Mouse (Mus musculus) ZHBTc4 (cell line): Measurements from ENCODE around the gene Brd3.

Experiments used
- DNase-seq: peaks from one replicate; pipeline ENCODE4 v3.0.0-alpha.2; 2011; ENCODE audit warnings: low read depth, low spot score

Brd3 gene

DNA sequence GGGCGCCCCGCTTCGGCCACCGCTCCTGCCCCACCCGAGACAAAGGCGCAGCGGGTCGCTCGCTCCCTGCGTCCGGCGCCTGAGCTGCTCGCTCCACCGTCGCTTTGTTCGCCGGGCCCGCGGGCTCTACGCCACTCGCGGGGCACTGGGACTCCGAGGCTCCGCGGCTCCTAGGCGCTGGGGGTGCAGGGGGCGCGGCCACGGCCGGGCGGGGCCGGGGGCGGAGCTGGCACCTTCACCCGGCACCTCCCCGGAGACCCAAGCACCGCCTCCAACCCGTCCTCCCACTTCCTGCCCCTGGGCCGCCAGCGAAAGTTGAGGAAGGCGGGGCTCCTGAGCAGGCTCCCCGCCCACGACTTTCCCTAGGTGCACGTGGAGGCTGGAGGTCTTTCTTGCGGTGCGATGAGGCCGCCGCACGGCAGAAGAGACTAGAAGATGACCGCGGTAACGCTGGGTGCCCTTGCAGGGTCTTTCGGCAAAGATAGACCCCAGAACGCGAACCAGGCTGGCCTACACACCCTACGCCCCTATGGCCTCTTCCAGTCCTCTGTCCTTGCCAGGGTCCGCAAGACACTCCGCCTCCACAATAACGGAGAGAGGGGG lies 80.5 kb downstream of the Brd3 start, which contains the start of gene Vav2:
Gene Vav2, minus strand, starts transcription at position 179 of the 603 bp plus-strand sequence.
- DNase-seq: peak; percentile 97

DNA sequence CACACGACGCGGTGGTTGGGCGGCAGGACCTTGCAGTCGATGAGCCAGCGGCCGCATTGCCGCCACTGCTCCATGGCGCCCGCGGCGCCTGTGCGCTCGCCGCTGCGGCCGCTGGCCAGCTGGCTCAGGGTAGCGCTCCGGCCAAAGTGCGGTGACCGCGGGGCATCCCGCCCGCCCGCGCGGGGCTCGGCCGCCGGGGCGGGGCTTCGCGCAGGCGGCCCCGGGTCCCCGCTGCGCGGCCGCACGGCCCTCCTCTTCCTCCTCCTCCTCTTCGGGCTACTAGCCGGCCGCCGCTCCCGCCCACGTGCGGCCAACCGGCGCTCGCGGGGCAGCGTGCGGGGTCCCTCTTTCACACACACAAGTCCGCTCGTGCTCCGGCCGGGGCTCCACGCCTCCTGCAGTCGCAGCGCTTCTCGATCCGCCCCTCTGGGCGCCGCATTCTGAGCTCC lies 81.0 kb downstream of the Brd3 start:
- DNase-seq: no peak

DNA sequence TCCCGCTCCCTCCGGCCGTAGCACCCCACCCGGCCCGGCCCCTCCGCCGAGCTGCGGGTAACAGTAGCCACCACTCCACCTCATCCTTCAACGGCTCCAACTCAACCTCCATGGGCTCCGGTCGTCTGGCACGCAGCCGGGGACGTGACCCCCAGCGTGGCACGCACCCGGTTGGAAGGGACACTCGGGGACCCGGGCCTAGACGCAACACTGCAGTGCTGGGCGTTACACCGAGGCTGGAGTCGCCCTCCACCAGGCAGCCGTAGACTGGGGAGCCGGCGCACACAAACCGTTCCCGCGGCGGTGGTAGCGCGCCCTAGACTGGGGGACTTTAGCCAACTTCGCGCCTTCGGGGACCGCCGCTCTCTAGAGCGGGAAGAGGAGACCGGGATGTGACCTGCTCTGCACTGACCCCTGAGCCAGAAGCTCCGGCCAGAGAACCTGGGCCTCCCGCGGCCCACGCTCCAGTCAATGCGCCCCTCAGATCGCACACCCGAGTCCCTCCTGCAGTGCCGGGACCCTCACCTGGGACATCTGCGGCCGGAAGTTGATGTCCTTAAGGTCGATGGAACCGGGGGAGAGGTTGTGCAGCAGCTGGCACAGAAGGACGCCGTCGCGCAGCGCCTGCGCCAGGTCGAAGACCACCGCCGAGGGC lies 81.6 kb downstream of the Brd3 start:
- DNase-seq: peak; percentile 62

DNA sequence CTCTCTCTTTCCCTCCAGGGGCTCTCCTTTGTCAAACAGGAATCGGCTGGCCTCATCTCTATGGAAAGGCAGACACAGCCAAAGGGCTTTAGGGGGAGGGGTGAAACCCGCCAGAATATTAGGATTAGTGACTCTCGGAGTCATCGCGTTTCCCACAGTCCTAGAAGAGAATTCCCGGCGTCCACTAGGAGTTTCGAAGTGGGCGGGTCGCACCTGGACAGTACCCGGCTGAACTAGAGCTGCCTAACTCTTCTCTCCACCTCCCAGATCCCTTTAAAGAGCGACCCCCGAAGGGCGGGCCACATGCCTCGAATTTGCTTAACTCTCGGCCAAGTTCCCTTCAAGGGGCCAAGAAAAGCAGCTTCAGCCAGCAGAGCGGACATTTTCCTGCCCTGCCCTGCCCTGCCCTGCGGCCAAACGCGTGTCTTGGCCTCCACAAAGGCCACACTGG lies 82.3 kb downstream of the Brd3 start:
- peak; percentile 68 for DNase-seq

DNA sequence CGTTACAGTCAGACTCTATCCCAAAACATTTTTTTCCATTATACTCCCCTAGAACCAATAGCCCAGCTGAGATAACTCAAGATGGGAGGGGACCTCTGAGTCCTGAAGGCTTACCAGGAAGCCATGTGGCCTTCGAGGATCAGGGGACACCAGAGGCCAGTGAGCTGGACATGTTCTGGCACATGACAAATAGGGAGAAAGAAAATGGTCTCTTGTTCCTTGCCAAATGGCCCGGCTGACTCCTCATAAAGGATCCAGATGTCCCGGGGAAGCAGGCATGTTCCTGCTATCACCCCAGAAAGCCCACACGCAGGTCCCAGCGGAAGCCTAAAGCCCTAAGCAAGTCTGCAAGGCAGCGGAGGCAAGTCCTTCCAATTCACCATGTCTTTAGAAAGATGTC lies 83.9 kb downstream of the Brd3 start:
- DNase-seq: no peak

DNA sequence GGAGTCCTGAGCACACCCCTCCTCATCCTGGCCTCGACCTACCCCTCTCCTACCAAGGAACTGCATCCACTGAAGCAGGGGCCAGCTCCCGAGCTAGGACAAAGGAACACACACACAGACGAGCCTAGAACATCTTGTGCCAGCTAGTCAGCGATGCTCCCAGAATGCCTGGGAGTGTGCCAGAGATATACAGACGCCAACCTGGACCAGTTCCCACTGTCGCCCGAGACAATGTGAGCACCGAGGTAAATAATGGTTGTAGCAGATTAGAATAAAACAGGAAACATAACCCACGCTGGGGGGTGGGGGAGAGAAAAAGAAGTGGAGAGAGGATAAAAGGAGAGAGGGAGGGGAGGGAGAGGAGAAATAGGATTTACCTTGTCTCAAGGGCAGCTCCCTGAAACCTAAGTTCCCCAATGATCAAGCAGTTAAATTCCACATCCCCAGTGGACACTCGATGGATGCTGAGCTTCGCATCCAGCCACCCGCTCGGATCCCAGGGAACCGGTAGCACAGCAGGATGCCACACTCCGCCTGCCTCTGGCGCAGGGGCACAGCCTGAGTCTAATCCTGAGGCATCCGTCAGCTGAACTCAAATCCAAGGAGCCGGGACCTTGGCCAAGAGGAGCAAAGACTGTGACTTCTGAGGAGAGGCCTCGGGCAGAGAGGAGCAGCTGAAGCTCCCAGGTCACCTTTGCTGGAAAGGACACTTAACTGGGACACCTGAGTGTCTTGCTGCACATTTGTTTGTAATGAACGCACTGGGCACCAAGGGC lies 86.0 kb downstream of the Brd3 start:
- no peak for DNase-seq

DNA sequence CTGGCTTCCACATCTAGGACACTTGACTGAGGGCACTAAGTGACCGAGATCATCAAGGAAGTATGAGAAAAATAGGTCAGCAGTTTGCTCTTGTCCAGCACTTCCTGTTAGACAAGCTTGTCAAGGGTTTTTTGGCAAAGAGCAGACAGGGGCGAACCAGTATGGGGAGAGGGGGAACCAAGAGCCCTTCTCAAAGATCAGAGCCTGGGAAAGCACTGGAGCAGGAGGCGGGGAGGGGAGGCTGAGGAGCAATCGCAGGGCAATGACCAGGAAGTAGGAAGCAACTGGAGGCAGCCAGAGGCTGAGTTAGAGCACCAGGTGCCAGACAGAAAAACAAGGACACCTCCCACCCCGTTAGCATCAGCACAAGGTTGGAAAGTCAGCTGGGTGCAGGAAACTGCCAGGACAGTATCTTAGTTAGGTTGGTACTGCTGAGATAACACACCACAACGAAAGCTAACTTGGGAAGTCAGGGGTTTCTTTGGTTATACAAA lies 88.8 kb downstream of the Brd3 start:
- no peak for DNase-seq

DNA sequence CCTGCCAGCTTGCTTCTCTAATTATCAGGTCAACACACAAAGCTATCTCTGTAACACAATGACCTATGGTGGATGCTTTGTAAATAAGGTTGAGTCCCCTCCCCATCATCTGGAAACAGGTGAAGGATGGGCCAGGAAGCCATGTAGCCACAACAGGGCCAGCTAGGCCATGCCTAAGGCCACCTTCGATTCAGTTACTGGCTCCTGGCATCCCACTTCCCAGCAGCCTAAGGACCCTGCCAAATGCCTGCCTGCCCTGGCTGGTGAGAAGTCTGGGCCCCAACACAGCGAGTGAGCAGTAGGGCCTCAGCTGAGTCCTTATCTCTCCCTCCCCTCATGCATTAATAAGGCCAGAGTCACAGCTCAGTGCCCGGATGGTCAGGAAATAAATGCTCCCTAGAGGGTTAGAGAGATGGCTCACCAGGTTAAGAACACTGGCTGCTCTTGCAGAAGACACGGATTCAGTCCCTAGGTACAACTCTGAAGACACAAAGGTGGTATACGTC lies 89.8 kb downstream of the Brd3 start:
- DNase-seq: no peak

DNA sequence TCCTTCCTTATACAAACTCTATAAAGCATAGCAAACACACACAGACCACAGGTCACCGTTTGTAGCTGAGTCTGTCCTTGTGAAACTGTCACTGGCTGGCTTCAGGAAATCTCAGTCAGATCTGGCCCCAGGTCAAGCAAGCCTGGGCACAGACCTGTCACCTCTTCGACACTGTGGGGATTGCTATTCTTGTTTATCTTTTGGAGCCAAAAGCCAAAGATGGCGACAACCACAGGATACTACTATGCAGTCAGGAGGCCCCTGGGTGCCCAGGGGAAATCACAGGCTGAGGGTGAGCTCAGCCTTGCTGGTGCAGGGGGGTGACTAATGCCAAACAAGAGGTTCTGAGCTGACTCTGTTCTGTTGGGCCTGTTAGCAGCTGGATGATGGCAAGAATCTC lies 91.0 kb downstream of the Brd3 start:
- DNase-seq: no peak

DNA sequence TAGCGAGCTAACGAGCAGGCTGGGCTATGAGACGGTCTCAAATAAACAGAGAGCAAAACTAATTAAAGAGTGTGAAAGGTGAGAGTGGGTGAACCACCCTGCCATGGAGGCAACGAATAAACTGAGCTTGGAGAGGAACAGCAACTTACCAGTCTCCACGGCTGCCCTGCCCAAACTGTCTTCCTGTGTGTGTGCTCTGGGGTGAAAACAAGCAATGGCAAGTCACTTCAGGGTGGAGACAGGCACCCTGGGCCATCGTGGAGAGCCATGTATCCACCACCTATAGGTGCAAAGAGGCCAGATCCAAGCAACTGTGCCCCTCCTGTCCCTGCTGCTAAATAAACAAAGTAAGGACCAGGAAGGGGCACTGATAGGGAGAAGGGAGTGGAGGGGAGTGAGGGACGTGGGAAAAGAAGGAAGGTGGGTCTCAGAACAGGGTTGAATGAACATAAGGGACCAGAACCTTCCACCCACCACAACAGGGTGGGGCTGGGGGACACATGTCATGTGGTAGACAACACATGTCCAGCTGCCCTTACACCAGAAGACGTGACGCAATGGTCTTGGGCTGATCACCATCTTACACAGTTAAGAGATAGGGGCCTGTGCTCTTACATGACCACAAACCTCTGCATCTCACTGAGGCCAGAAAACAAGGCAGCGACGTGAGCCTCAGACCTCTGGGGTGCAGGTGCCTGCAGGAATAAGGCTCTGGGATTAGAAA lies 92.2 kb downstream of the Brd3 start:
- no peak for DNase-seq

DNA sequence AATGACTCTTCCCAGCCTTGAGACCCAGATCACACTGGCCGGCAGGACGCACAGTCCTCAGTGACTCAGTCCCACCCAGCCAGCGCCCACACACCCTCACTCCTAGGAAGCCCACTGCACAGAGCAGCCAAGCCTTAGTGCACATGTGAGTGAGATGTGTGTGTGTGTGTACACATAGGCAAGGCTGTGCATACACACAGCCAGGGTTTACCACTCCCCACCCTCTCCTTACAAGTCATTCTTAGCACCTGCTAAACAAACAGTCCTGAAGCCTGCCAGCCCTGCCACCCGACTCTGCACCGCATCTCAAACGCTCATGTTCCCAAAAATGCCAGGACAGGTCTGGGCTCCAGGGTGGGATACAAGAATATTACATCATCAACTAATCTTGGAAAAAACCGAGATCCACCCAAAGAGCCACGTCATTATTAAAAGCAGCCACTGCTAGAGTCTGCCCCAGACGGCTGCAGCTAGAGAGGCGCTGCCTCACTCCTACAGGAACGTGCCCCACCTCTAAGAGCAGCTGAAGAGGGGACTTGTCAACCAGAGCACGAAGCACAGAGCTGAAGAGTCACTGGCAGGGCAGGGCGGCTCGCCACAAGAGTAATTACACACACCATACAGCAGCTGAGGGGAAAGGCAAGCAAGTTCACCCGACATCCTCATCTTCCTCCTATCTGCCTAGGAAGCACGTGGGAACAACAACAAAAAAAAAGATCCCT lies 93.4 kb downstream of the Brd3 start:
- DNase-seq: no peak

DNA sequence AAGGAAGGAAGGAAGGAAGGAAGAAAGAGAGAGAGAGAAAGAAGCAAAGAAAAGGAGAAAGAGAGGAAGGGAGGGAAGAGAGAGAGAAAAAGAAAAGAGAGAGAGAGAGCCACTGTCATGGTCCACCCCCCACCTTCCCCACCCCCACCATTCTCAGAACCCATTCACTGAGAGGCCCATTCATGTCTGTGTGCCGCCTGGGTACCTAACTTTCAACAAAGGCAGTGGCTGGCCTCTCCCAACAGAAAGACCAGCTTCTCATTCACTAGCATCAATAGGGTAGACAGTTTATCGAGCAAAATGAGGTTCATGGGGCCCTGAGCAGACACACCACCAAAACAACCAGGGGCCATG lies 93.9 kb downstream of the Brd3 start:
- DNase-seq: no peak

DNA sequence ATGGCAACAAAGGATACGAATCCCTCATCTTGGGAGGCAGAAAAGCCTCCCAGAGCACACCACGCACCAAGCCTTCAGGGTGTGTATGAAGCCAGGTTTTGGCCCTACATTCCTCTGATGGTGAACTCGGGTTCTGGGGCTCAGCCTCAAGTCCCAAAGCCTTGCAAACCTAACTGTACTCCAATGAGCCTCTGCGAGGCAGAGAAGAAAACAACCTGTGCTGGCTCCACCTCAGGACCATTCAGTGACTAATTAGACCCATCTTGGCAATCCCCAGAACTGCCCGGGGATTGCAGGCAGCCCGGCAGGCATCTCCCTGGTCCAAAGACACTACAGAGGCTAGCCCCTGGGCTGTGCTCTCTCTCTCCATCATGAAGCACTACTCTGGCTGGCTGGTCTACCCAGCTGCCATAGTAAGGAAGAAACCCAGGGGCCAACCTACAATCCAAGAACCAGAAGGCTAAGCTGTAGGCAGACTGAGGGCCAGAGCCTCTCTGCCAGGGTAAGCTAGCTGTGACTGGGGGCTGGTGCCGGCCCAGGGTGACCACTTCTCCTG lies 95.1 kb downstream of the Brd3 start:
- DNase-seq: peak; percentile 30

DNA sequence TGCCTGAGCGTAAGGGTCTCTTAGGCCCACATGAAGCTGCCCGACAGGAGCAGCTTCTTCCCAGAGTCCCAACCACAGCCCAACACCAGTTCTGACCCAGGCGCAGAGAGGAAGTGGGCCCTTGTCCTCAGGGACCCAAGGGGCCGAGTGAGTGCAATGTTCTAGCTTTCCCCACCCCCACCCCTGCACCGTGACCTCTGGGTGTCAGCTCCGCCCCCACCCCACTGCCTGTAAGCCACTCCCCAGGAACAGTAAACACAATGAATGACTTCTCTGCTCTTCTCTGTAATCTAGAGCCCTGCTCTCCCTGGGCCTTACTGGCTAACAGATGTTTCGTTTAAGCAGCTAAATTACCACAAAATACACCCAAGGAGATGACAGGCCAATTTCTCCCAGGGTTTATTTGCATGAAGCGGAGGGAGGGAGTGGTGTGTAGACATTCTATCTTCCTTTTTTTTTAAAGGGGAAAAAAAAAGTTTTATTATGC lies 95.7 kb downstream of the Brd3 start:
- peak; percentile 86 for DNase-seq

DNA sequence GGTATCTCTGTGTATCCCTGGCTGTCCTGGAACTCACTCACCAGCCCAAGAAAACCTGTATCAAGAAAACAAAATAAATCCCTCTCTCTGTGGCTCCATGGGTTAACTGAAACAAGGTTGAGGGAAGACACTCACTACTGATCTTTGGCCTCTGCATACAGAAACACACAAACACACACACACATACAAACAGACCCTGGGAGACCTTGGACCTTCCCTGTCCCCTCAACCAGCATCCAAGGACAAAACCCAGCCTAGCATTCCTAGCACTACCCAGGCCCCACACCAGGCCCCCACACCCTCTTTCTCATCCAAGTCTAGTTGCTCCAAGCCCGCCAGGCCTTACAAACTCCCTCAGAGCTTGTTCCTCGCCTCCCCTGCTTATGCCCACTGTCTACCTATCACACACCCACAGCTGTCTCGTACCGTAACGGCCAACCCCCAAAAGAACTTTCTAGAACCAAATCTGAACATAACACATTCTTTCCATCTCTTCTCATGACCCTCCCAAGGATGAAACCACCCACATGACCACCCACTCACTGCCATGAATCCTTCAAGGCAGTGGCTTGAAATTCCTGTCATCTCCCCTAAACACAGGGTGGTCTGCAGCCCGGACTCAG lies 96.8 kb downstream of the Brd3 start:
- no peak for DNase-seq

DNA sequence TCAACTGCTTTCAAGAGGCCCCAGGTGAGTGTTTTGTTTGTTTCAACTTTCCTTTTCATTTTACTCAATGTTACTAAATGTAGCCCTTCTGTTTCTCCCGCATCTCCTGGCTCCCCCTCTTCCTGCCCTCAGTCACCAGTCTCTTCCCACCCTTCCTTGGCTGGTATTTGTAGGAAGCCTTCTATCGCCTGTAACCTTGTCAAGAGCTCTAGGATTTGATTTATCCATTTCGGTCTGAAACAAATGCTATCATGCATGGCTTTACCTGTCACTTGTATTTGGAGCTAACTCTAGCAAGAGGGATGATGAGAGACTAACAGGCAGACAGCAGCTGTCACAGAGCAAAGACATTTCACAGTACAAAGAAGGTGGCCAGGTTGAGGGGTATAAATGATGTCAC lies 99.3 kb downstream of the Brd3 start:
- DNase-seq: no peak

DNA sequence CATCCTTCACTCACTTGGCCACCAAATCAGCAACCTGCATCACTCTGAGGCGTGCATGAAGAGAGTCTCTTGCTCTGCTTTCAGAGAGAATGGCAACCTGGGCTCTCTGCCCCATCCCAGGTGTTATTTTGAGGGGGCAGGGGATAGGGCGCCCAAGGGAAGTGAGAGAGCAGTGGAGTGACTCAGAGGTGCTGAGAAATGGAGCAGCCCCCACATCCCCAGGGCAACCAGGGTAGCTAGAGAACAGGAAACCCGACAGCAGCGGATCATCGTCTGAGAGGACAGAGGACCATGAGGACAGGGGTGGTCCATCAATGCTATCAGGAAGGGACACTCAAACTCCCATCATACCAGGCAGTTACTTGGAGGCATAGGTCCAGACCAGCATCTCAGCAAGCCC lies 100.5 kb downstream of the Brd3 start:
- DNase-seq: no peak

DNA sequence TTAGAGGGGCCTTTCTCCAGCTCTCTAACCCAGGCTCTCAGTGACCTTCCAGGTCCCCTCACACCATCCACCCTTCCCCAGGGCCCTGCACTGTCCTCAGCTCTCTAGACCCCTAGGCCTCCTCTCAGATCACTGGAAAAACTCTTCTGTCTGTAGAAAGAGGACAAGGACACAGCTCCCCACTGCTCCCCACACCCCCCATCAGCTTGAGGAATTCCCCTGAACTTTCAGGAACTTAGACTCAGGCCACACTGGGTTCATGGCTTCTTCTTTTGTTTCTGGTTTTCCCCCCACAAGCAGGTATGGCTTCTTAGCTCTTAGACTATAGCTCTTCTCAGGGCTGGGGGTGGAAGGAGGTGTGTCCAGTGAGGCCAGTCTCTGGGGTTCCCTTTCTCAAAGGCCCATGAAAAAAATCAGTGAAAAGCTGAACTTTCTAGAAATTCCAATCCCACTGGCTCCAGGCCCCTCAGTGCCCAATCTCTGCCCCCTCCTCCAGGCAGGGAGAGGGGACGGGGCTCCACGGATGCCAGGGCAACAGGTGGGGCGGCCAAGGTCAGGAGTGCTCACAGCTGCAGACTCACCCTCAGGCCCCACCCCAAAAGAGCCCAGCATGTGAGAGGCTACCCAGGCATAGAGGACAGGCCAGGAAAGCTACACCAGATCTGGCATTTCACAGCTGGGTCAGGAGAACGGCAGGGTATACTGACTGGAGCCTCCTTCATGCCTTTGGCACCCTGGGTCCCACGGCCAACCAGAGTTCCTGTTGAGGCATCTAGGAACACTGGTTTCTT lies 102.2 kb downstream of the Brd3 start:
- DNase-seq: no peak

DNA sequence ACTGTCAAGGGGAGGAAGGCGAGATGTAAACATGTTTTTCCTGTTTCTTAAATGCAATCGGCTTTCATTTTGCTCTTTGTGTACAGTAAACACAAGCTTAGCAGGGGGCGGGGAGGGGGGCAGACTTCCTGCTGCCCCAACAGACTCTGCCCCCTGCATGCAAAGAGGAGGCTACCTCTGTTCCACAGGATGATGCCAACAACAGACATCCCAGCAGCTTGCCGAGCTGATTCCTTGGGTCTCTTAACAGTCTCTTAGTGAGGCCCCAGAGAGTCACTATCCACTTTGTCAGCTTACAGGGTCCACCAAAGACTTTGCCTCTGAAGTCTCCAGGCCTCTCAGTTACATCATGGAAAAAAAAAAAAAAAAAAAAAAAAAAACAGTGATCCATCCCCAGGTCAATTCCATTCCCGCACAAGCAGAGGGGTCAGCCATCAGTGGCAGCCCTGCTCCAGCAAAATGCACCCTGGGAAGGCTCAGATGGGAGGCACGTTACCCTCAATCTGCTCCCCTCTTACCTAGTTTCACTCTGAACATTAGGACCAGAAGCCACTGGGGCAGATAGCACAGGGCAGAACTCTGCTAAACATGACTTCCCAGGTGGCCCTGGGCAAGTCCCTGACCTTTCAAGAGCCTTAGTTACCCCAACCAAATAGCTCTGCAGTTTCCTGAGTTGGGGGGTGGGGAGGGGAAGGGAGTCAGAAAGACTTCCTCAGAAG lies 102.9 kb downstream of the Brd3 start:
- DNase-seq: no peak
